Mouse (Mus musculus) heart, adult 8-10 months (tissue): Measurements from ENCODE around the gene Arhgef9. TPM values are rescaled to one million over a fixed set of nuclear protein-coding genes. Genes with fewer than 3 reads are reported as not detected.
A peak's percentile ranks its signal among the peaks of the same experiment; 100 is the strongest.

Source experiments
- DNase-seq: peaks from one replicate; pipeline ENCODE4 v3.0.0; 2022; ENCODE audit warnings: low spot score
- total RNA-seq, 4 experiments: library from RNA; stranded (reverse); gene quantifications; 2 replicates each; pipeline ENCODE4 v1.2.4; 2022

Arhgef9 gene
- total RNA-seq = 10 to 100 TPM; 13.1 to 23.2 (median 15.3) TPM

GRCm38 (mm10) chrX:95196104-95196919 lies at the start of gene Arhgef9:
TSS of gene Arhgef9 (minus strand) at chrX:95196856.
- peak; percentile 12 for DNase-seq

GRCm38 (mm10) chrX:95238896-95239295 lies 42.2 kb upstream of the Arhgef9 start:
- DNase-seq = no peak

GRCm38 (mm10) chrX:95195363-95196103 lies 1.1 kb downstream of the Arhgef9 start:
- DNase-seq = no peak

GRCm38 (mm10) chrX:95175978-95176377 lies 20.7 kb downstream of the Arhgef9 start:
- peak; percentile 12 for DNase-seq

DNA sequence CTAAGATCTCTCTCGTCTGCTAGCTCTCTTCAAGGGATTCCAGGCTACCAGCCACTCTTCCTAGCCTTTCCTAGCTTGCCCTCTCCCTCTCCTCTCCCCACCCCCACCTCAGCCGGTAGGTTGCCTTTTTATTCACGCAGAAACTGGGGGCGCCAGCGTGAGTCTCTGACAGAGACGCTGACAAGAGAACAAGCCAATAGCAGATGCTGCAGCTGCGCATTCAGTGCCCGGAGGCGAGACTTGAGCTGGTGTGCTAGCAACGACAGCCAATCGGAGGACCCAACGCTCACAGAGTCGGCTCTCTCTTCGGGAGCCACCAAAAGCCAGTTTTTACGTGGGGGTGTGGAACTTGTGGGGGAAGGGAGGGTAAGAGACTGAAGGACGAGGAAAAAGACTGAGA lies 30.3 kb downstream of the Arhgef9 start:
- DNase-seq = peak; percentile 87

DNA sequence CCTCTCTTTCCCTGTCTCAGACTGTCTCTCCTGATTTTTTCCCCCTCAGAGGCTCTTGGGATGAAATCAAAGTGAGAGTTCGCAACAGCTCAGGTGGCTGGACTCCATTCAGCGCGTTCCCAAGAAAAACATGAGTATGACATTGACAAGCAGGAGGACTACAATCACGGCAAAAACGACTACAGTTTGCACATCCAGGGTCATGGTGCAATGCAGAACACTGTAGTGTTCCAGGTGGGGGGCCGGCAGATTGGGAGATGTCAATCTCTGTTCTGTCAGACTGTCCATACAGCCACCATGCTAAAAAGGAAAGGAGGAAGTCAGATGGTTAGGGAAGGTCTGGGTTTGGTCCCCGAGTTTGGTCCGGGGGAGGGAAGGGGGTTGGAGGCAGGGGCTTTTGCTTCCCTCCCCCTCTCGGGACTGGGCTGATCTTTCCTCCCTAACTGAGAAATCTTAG lies 31.0 kb downstream of the Arhgef9 start:
- DNase-seq = peak; percentile 21

- DNase-seq = no peak
Measured at GRCm38 (mm10) chrX:95164140-95164539, 32.5 kb downstream of the Arhgef9 start.

DNA sequence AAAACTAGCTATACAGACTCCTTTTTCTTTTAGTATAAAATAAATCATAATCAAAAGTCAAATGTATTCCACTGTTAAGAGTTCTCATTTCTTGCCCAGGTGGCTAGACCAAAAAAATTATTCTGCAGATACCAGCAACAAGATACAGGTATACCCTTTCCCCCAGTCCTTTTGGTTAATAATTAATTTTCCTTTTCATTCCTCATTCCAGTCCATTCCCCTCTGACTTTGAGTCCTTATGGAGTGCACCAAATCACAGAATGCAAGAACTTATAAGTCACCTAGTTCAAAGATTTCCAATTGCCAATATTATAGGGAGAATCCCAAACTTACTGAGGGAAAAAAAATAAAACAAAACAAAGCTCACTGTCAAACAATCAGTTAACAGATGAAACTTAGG lies 33.2 kb downstream of the Arhgef9 start:
- DNase-seq = no peak

DNA sequence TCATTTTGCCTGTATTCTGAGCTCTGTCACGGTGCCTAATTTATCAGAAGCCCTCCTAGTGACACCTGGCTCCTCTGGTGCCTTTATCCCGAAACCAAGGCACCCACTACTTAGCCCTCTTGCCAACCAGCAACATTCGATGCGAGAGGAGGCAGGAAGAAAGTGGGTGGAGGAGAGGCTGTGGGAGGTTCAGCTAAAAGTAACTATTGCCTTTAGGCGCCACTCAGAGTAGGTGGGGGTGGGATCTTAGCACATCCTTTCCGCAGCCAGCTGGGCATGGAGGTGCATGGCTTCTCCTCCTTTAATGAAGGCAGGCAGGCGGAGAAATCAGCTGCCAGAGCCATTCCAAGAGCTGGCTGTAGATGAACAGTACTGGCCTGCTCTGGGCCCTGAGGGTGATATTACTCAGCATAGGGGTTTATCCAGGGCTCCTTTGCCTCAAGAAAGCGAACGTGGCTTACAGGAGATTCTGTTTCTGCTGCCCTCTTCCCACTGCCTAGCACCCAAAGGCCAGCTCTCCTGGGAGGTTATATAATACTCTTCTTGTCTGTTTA lies 39.7 kb downstream of the Arhgef9 start:
- no peak for DNase-seq

GRCm38 (mm10) chrX:95138636-95139035 lies 58.0 kb downstream of the Arhgef9 start:
- no peak for DNase-seq

GRCm38 (mm10) chrX:95133502-95133901 lies 63.2 kb downstream of the Arhgef9 start:
- no peak for DNase-seq

GRCm38 (mm10) chrX:95132996-95133395 lies 63.7 kb downstream of the Arhgef9 start:
- no peak for DNase-seq

DNA sequence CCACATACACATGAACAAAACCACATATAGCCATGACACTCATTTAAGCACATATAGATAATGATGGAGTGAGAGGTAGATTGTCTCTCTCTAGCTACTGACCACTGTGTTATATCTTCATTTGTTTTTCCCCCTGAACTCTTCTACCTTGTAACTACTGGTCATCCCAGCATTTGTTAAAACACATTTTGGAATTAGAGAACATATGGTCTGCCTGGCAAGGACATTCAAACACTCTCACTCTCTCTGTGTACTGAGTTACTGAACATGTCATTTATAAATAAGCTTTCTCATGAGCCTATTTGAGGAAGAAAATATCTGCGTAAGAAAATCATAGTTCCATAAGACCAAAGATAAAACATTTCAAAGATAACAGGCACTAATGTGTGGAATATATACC lies 64.9 kb downstream of the Arhgef9 start:
- DNase-seq = no peak

DNA sequence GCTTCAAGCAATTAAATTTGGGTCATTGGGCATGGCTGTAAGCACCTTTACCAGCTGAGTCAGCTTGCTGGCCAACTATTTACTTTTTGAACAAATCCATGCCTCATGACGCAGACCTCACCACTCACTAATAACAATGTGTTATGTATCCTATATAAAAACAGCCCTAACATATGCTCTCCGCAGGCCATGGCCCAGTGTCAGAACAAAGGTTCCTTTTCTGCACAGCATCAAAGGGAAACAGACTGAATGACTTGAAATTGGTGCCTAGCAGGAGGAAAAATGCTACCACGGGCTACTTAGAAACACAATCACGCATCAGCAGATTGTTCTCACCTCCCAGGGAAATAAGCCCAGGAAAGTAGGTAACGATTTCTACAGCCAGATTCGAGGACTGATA lies 73.2 kb downstream of the Arhgef9 start:
- no peak for DNase-seq

DNA sequence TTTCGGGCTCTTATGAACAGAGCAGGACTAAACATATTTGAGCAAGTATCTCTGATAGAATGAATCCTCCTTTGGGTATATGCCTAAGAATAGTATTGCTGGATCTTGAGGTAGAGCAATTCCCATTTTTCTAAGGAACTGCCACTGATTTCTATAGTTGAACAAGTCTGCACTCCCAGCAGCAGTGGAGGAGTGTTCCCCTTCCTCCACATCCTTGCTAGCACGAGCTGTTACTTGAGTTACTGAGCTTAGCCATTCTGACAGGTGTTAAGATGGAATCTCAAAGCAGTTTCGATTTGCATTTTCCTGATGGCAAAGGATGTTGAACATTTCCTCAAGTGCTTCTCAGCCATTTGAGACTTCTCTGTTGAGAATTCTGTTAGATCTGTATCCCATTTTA lies 92.3 kb downstream of the Arhgef9 start:
- no peak for DNase-seq

- DNase-seq = no peak
Measured at GRCm38 (mm10) chrX:95087674-95088073, 109.0 kb downstream of the Arhgef9 start.

- peak; percentile 0 for DNase-seq
Measured at GRCm38 (mm10) chrX:95077013-95077699, 119.5 kb downstream of the Arhgef9 start.

DNA sequence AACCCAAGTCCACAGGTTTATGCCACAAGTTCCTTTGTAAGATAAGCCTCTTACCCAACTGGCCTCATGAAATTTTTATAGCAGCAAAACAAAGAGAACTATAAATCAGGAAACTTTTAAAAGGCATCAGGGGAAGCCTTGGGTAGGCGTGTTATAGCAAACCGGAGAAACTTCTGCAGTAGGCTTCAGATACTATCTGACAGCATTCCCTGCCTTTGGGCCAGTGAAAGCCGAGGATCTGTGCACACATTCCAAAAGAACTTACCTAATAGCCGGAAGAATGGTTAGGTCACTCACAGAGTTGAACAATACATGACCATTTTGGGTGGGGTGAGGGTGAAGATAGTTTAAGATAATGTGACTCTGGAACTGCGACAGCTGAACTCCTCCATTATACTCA lies 168.7 kb downstream of the Arhgef9 start:
- DNase-seq = peak; percentile 2

DNA sequence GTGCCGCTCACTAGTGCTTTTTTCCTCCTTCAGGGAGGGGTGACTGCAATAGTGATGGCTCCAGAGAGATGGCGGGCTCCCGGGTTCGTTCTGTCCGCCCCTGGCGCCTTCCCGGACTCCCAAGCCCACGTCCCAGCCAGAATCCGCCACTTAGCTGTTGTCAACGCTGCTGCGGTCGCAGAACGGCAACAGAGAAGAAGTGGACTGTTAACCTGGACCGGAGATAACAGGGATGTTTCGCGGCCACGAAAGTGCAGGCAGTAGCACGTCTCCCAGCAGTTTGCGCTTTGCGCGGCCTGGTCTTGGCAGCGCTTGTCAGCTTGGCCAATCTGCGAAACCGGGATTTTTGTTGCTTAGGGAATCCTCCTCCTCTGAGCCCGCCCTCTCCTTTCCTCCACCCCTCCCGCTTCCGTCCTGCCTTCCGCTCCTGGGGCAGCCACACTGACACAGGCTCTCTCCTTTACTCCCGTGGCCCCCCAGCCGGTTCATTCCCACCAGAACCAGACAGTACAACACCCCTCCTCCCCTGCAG lies 170.2 kb downstream of the Arhgef9 start, which contains the start of gene Spin4:
Spin4 (minus strand) TSS at position 322 of the 532 bp plus-strand sequence.
- peak; percentile 74 for DNase-seq

- no peak for DNase-seq
Measured at GRCm38 (mm10) chrX:95025779-95026360, 170.8 kb downstream of the Arhgef9 start.

GRCm38 (mm10) chrX:95012033-95012432 lies 184.6 kb downstream of the Arhgef9 start:
- DNase-seq = peak; percentile 47
